Mouse (Mus musculus) liver, embryonic 14.5 days (tissue): ENCODE measurements around the gene Gpr19.

Experiments used
- CTCF ChIP-seq: IDR thresholded peaks from 2 replicates; pipeline ENCODE4 v1.5.1; 2016; ENCODE audit warnings: antibody characterized with exemption, low read depth, control low read depth
- EP300 ChIP-seq: IDR thresholded peaks from 2 replicates; pipeline ENCODE4 v1.6.1; 2016; ENCODE audit warnings: antibody characterized with exemption, low read depth

DNA sequence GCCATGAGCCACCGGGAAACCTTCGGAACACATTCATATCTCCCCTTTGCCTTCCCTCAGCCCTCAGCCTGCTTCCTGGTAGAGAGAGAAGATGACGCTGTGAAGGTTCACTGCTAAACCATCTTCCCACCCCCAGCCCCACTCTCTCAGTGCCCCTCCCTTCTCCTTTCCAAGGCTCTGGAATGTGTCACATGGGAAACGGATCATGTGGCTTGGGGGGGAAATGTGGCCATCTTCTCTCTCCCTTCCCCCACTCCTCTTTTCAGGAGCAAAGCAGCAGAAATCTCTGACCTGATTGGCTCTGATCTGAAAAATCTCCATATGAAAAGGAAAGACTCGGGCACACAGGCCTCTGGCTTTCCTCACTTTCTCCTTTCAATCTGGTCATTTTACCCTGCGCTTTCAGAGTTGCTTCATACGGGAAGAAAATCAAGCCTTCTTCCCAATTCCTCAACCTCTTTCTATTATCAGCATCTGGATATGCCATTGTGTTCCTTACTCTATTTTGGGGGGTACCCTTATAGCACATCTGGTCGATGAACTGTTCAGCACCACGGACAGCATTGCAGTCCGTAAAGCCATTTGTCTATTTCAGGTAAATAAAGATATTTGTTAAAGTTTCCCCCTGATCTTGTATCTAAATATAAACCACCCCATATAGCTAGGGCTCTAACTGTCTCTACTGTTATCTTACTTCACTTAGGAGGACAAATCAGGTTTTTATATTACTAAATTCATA lies 10.5 kb downstream of the Gpr19 start:
- TF ChIP-seq CTCF (no peak), EP300 (no peak)
